Mouse (Mus musculus) heart, postnatal 0 days (tissue): ENCODE data around the gene Plrg1. TPM values are rescaled to one million over a fixed set of nuclear protein-coding genes. Genes with fewer than 3 reads are reported as not detected.

Experiments used
- ATAC-seq: fragments of 200-750 bp; cut with Nextera tagmentation; 2 replicates; pipeline ENCODE4 v1.8.0; 2017; ENCODE audit warnings: low read depth, moderate number of reproducible peaks, moderate library complexity; ENCODE audit not compliant: insufficient read depth
- DNase-seq: peaks from one replicate; pipeline ENCODE4 v3.0.0-alpha.2; 2016; ENCODE audit warnings: low spot score
- H3K27ac ChIP-seq: fragments of 300-500 bp; sonication (generic); 2 replicates; pipeline ENCODE4 v1.5.1; 2014; ENCODE audit warnings: low read depth, mild to moderate bottlenecking
- H3K27me3 ChIP-seq: fragments of 300-500 bp; sonication (generic); 2 replicates; pipeline ENCODE4 v1.6.1; 2014; ENCODE audit warnings: low read length, mixed read lengths; ENCODE audit not compliant: control insufficient read depth, insufficient read depth
- H3K36me3 ChIP-seq: fragments of 300-500 bp; sonication (generic); replicated peaks from 2 replicates; pipeline ENCODE4 v1.6.1; 2014; ENCODE audit warnings: low read length, mixed read lengths; ENCODE audit not compliant: control insufficient read depth, insufficient read depth
- H3K4me1 ChIP-seq: fragments of 300-500 bp; sonication (generic); 2 replicates; pipeline ENCODE4 v1.6.1; 2014; ENCODE audit warnings: antibody characterized with exemption; ENCODE audit not compliant: control insufficient read depth, insufficient read depth
- H3K4me2 ChIP-seq: fragments of 300-500 bp; sonication (generic); 2 replicates; pipeline ENCODE4 v1.6.1; 2014; ENCODE audit warnings: low read depth, mild to moderate bottlenecking, low read length, moderate library complexity
- H3K4me3 ChIP-seq: fragments of 300-500 bp; sonication (generic); 2 replicates; pipeline ENCODE4 v1.5.1; 2014; ENCODE audit warnings: low read depth, low read length
- H3K9ac ChIP-seq: fragments of 300-500 bp; sonication (generic); replicated peaks from 2 replicates; pipeline ENCODE4 v1.6.1; 2014; ENCODE audit warnings: low read depth, low read length, mixed read lengths
- H3K9me3 ChIP-seq: fragments of 300-500 bp; sonication (generic); replicated peaks from 2 replicates; pipeline ENCODE4 v1.6.1; 2016; ENCODE audit warnings: low read length; ENCODE audit not compliant: control insufficient read depth
- CTCF ChIP-seq: IDR thresholded peaks from 2 replicates; pipeline ENCODE4 v1.5.1; 2016; ENCODE audit warnings: antibody characterized with exemption, control low read depth, low read depth
- EP300 ChIP-seq: IDR thresholded peaks from 2 replicates; pipeline ENCODE4 v1.6.1; 2016; ENCODE audit warnings: antibody characterized with exemption, low read depth
- WGBS: fragments of 180-500 bp; shearing (Covaris S2); extraction: QIAGEN DNeasy Blood & Tissue Kit; methylation state at CpG from one replicate; pipeline ENCODE4 v1.1.7; 2014; 5-methylcytosine and 5-hydroxymethylcytosine counted together
- polyA plus RNA-seq: library from polyadenylated mRNA; unstranded; fragments of >200 nt; fragmentation: Nextera tagmentation; extraction: Ambion mirVana; gene quantifications from 2 replicates; pipeline ENCODE4 v1.2.1, GENCODE M21; 2015
- total RNA-seq: library from RNA; depleted of rRNA; stranded (reverse); fragments of >200 nt; gene quantifications from 2 replicates; pipeline ENCODE4 v1.2.3, GENCODE M21; 2014; ENCODE audit warnings: low replicate concordance

The Plrg1 gene
- total and polyA plus RNA-seq, 2 experiments from 2014 or later: 40.8 to 46.2 TPM

DNA sequence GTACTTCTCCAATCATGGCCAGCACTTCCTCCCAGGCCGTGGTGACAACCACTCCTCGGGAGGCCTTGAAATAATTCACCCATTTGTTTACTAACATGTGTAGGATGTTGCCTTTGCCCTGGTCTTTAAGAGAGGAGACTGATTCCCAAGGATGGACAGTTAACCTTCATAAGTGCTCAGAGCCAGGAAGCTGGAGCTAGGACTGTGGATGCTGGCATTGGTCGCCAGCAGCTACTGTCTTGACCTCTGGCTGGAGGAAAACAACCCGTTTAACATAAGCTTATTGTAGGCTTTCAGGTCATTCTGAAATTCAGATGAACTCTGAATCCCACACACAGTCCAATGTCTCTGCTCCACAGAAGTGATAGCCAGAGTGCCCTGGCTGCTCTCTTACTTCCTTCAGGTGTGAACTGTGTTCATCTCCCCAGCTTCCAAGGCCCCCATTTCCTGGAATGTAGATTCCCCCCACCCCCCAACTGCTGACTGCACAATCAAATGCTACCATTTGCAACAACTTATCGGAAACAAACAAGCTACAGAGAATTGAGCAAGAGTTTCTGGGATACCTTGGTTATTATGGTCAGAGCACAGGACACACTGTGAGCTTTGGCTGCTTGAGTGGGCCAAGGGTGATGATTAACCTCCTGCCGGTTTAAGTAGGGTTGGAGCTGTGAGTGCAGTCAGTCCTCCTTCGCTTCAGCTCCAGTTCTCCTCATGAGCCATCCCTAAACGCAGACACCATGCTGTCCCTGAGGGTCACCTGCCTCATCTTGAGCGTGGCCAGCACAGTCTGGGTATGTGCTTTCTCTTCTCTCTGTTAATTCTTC lies 29.6 kb upstream of the Plrg1 start, which contains the start of gene Fga:
Gene Fga, plus strand, starts transcription at position 602 of the 827 bp plus-strand sequence.
- Histone ChIP-seq H3K27ac (no peak within 1 kb of the TSS), H3K9me3 (no peaks in the 10 kb centered on the region), H3K9ac (no peak within 1 kb of the TSS), H3K4me2 (no peak within 1 kb of the TSS), H3K27me3 (no peaks in the 10 kb centered on the region), H3K4me3 (no peak within 1 kb of the TSS), H3K36me3 (no peaks in the 10 kb centered on the region), H3K4me1 (no peaks in the 10 kb centered on the region)
- TF ChIP-seq EP300: no peak
- TF ChIP-seq CTCF: no peak
- DNase-seq (no peak), ATAC-seq (no peak)
- 69% methylated on average over 9 of the region's 9 CpGs for WGBS

DNA sequence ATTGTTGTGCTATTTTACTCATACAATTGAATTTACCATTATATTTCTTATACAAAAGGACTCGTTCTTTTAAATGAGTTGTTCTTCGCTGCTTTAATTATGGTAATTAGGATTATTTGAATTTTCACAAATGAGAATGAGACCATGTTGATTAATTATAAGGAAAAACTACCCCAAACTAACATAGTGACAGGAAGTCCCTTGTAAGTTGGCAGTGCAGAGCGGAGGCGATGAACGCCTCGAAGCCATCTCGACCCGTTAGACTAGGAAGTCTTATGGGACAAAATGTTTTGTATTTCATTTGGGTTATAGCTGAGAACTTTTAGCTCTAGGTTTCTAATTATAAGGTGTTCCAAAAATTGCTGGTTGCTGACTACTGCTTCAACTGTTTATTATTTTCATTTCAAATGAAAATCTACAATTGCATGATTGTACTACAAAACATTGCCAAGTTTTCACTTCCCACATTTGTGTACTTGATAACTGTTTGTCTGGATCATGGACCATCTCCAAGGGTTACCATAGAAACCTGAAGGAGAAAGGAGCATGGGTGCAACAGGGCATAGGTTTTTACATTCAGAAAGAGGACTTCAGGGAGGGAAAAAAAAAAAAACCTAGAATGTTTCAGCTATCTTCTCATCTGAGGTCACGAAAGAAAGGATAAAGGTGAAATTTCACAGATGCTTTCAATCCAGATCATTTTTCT lies 27.6 kb upstream of the Plrg1 start:
- H3K4me1 ChIP-seq: no peaks in the 10 kb centered on the region
- no peak overlapping the region for H3K27ac ChIP-seq
- no peaks in the 10 kb centered on the region for H3K9me3 ChIP-seq
- no peaks in the 10 kb centered on the region for H3K36me3 ChIP-seq
- no peak for TF ChIP-seq EP300
- no peak for TF ChIP-seq CTCF
- ATAC-seq (no peak), DNase-seq (no peak)
- H3K9ac ChIP-seq: no peak overlapping the region
- H3K4me3 ChIP-seq: no peak overlapping the region
- WGBS: 80% methylated on average over 9 of the region's 9 CpGs
- H3K4me2 ChIP-seq: no peak overlapping the region
- H3K27me3 ChIP-seq: no peaks in the 10 kb centered on the region

DNA sequence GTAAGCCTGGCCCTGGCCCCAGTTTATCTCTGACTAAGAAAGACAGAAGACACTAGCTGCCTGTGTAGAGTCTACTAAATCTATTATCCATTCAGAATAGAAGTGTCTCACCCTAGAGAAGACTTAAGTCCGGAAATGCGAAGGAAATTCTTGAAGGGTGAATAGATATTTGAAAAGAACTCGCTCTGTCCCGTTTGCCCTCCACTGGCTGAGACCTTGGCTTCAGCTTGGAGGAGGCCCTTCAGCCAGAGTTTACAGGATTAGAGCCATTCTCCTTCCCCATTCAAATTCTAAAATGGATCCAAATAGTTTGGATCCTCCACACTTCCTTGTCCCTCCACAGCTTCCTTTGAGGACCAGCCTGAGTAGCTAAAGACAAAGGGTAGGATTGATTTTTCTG lies 25.0 kb upstream of the Plrg1 start:
- Histone ChIP-seq H3K9ac (no peak overlapping the region), H3K36me3 (no peaks in the 10 kb centered on the region), H3K4me3 (no peak overlapping the region), H3K9me3 (no peaks in the 10 kb centered on the region), H3K27me3 (peaks cover 2% of the 10 kb centered on the region; the same call in 1 of the 2 replicates), H3K4me2 (no peak overlapping the region), H3K27ac (no peak overlapping the region), H3K4me1 (no peaks in the 10 kb centered on the region)
- no peak for TF ChIP-seq CTCF
- no peak for TF ChIP-seq EP300
- no peak for DNase-seq
- no peak for ATAC-seq
- 85% methylated on average over 4 of the region's 4 CpGs for WGBS

DNA sequence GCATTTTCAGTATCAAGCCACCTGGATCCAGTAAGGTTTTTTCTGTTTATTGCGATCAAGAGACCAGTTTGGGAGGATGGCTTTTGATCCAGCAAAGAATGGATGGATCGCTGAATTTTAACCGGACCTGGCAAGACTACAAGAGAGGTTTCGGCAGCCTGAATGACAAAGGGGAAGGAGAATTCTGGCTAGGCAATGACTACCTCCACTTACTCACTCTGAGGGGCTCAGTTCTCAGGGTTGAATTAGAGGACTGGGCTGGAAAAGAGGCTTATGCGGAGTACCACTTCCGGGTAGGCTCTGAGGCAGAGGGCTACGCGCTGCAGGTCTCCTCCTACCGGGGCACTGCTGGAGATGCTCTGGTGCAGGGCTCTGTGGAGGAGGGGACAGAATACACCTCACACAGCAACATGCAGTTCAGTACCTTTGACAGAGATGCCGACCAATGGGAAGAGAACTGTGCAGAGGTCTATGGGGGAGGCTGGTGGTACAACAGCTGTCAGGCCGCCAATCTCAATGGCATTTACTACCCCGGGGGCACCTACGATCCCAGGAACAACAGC lies 22.5 kb upstream of the Plrg1 start:
- H3K9ac ChIP-seq: no peak overlapping the region
- WGBS: 46% methylated on average over 13 of the region's 13 CpGs
- DNase-seq (no peak), ATAC-seq (no peak)
- H3K27me3 ChIP-seq: peaks cover 2% of the 10 kb centered on the region; the same call in 1 of the 2 replicates
- no peak overlapping the region for H3K4me3 ChIP-seq
- H3K9me3 ChIP-seq: no peaks in the 10 kb centered on the region
- H3K4me2 ChIP-seq: no peak overlapping the region
- TF ChIP-seq CTCF (no peak), EP300 (no peak)
- no peak overlapping the region for H3K27ac ChIP-seq
- no peaks in the 10 kb centered on the region for H3K4me1 ChIP-seq
- H3K36me3 ChIP-seq: no peaks in the 10 kb centered on the region

DNA sequence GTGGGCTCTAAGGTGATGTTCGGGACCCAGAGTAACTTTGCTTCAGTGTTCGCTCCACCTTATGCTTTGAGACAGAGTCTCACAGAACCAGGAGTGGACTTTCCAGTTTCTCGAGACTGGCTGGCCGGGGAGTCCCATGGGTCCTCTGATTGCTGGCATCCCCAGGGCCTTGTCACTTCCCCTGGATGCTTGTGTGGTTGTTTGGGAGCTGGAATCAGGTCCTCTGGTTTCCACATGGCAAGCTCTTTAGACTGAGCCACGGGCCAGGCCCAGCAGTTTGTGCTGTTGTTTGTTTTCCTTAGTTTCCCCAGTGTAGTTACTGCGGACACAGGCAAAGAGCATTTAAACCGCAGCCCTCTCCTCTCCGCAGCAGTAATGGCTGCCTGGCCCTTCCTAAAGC lies 21.5 kb upstream of the Plrg1 start:
- Histone ChIP-seq H3K27ac (no peak overlapping the region), H3K9ac (no peak overlapping the region), H3K4me2 (no peak overlapping the region), H3K27me3 (peaks cover 2% of the 10 kb centered on the region; the same call in 1 of the 2 replicates), H3K9me3 (no peaks in the 10 kb centered on the region), H3K36me3 (no peaks in the 10 kb centered on the region), H3K4me1 (no peaks in the 10 kb centered on the region), H3K4me3 (no peak overlapping the region)
- ATAC-seq (no peak), DNase-seq (no peak)
- TF ChIP-seq EP300 (no peak), CTCF (no peak)
- 77% methylated on average over 8 of the region's 8 CpGs for WGBS
